Mouse (Mus musculus) cerebellum, adult 2 months (tissue): ENCODE results near the gene H2-T3. TPM values are rescaled to one million over a fixed set of nuclear protein-coding genes. Genes with fewer than 3 reads are reported as not detected.
"Not testable (repeated sequence)": the region's sequence is repeated elsewhere in the genome, so short reads cannot be mapped to it uniquely, and the experiment has no call there.

ENCODE experiments used
- DNase-seq, 2 experiments: peaks; one replicate each; pipeline ENCODE4 v3.0.0; 2021
- H3K27ac ChIP-seq: fragments of 200-500 bp; 2 replicates; pipeline ENCODE4 v1.5.1; 2012; ENCODE audit warnings: low read length, control low read depth, inconsistent platforms; ENCODE audit not compliant: insufficient read depth
- H3K27me3 ChIP-seq: fragments of 200-500 bp; 2 replicates; pipeline ENCODE4 v1.6.1; 2012; ENCODE audit warnings: inconsistent platforms, mild to moderate bottlenecking, low read length, moderate library complexity; ENCODE audit not compliant: control insufficient read depth, insufficient read depth
- H3K4me1 ChIP-seq: fragments of 200-500 bp; 2 replicates; pipeline ENCODE4 v1.6.1; 2011; ENCODE audit warnings: low read length; ENCODE audit not compliant: control insufficient read depth, insufficient read depth
- H3K4me3 ChIP-seq: fragments of 200-500 bp; replicated peaks from 2 replicates; pipeline ENCODE3; 2011; ENCODE audit warnings: mild to moderate bottlenecking, low read depth, low read length, control low read depth; ENCODE audit not compliant: insufficient read depth
- CTCF ChIP-seq: fragments of 200-500 bp; IDR thresholded peaks from 2 replicates; pipeline ENCODE4 v1.5.1; 2011; ENCODE audit warnings: low read depth, mild to moderate bottlenecking, control low read depth, low read length, moderate library complexity, borderline replicate concordance; ENCODE audit not compliant: insufficient read depth
- POLR2A ChIP-seq: fragments of 200-500 bp; IDR thresholded peaks from 2 replicates; pipeline ENCODE4 v1.6.1; 2011; ENCODE audit warnings: low read length, control low read depth, borderline replicate concordance; ENCODE audit not compliant: insufficient read depth
- WGBS: fragments of 180-500 bp; shearing (Covaris S2); methylation state at CpG from one replicate; pipeline ENCODE4 v1.1.7; 2018; 5-methylcytosine and 5-hydroxymethylcytosine counted together
- polyA plus RNA-seq: library from polyadenylated mRNA; depleted of rRNA; stranded (reverse); fragments of >200 nt; gene quantifications from 2 replicates; pipeline ENCODE4 v1.2.3, GENCODE M21; 2012; rRNA removed

H2-T3 gene
- polyA plus RNA-seq, result not detected in 2 replicates

- H3K4me1 ChIP-seq, result no peaks in the 10 kb centered on the region
- TF ChIP-seq POLR2A, result no peak
- TF ChIP-seq CTCF, result no peak
- no peaks in the 10 kb centered on the region; the same call in 1 of the 2 replicates for H3K27me3 ChIP-seq
- DNase-seq, result no peak
- H3K4me3 ChIP-seq, result no peak within 1 kb of the TSS
- 79% methylated on average over 2 of the region's 2 CpGs for WGBS
- H3K27ac ChIP-seq, result no peak within 1 kb of the TSS
These were observed at the start of gene H2-T3 for GRCm38 (mm10) chr17:36190169-36190507. Gene H2-T3 (minus strand): TSS chr17:36190287.

- 2% methylated on average over 27 of the region's 27 CpGs for WGBS
- no peak for TF ChIP-seq CTCF
- TF ChIP-seq POLR2A, result no peak
- no peak overlapping the region for H3K27ac ChIP-seq
- no peak overlapping the region for H3K4me3 ChIP-seq
- DNase-seq, result no peak
- H3K27me3 ChIP-seq, result no peaks in the 10 kb centered on the region; the same call in 1 of the 2 replicates
- no peaks in the 10 kb centered on the region for H3K4me1 ChIP-seq
These were observed 47.3 kb upstream of the H2-T3 start for GRCm38 (mm10) chr17:36237321-36237921.

- WGBS, result 36% methylated on average over 9 of the region's 9 CpGs
- not testable (repeated sequence) for DNase-seq, H3K27me3 ChIP-seq, H3K27ac ChIP-seq, H3K4me1 ChIP-seq, H3K4me3 ChIP-seq
These were observed 45.2 kb upstream of the H2-T3 start for GRCm38 (mm10) chr17:36235300-36235699.

GRCm38 (mm10) chr17:36233572-36233971 is 43.5 kb upstream of the H2-T3 start:
- TF ChIP-seq CTCF (no peak), POLR2A (no peak)
- peaks cover 1% of the 10 kb centered on the region; the same call in 1 of the 2 replicates for H3K27me3 ChIP-seq
- 76% methylated on average over 5 of the region's 5 CpGs for WGBS

GRCm38 (mm10) chr17:36231318-36231717 is 41.2 kb upstream of the H2-T3 start:
- TF ChIP-seq POLR2A (no peak), CTCF (peak; percentile 43; the same call in 1 of the 2 replicates)
- no peaks in the 10 kb centered on the region for H3K4me1 ChIP-seq
- H3K27ac ChIP-seq, result no peak overlapping the region
- H3K27me3 ChIP-seq, result peaks cover 1% of the 10 kb centered on the region; the same call in 1 of the 2 replicates
- 9% methylated on average over 36 of the region's 36 CpGs for WGBS
- peak; percentile 49 for DNase-seq
- no peak overlapping the region for H3K4me3 ChIP-seq

More at GRCm38 (mm10) chr17:36233572-36233971, 43.5 kb upstream of the H2-T3 start:
- no peak for DNase-seq
- Histone ChIP-seq H3K27ac (no peak overlapping the region), H3K4me1 (no peaks in the 10 kb centered on the region), H3K4me3 (no peak overlapping the region)

- Histone ChIP-seq H3K4me1 (no peaks in the 10 kb centered on the region; the same call in 1 of the 2 replicates), H3K4me3 (no peak overlapping the region), H3K27me3 (peaks cover 1% of the 10 kb centered on the region; the same call in 1 of the 2 replicates), H3K27ac (no peak overlapping the region)
- DNase-seq, result no peak
- WGBS, result 10% methylated on average over 5 of the region's 5 CpGs
- no peak for TF ChIP-seq POLR2A
- no peak for TF ChIP-seq CTCF
These were observed 39.0 kb upstream of the H2-T3 start for GRCm38 (mm10) chr17:36229046-36229445.

GRCm38 (mm10) chr17:36226921-36227320 is 36.8 kb upstream of the H2-T3 start:
- DNase-seq, result no peak
- Histone ChIP-seq H3K4me1 (no peaks in the 10 kb centered on the region; the same call in 1 of the 2 replicates), H3K27ac (no peak overlapping the region), H3K27me3 (peaks cover 1% of the 10 kb centered on the region; the same call in 1 of the 2 replicates), H3K4me3 (no peak overlapping the region)
- 28% methylated on average over 8 of the region's 8 CpGs for WGBS
- TF ChIP-seq CTCF, result no peak

- Histone ChIP-seq H3K4me1 (no peaks in the 10 kb centered on the region; the same call in 1 of the 2 replicates), H3K4me3 (no peak overlapping the region), H3K27me3 (peaks cover 1% of the 10 kb centered on the region; the same call in 1 of the 2 replicates), H3K27ac (no peak overlapping the region)
- 5% methylated on average over 9 of the region's 9 CpGs for WGBS
- no peak for DNase-seq
- TF ChIP-seq POLR2A (no peak), CTCF (no peak)
These were observed 35.2 kb upstream of the H2-T3 start for GRCm38 (mm10) chr17:36225231-36225824.
